Mouse (Mus musculus): ENCODE data around the gene Agxt2. TPM values are rescaled to one million over a fixed set of nuclear protein-coding genes. Genes with fewer than 3 reads are reported as not detected.

Agxt2 gene
- polyA plus RNA-seq, 1 experiment from 2014 or later: 0.40 TPM

- H3K27ac ChIP-seq: no peak overlapping the region
- H3K4me3 ChIP-seq: no peak overlapping the region
- no peaks in the 10 kb centered on the region for H3K4me1 ChIP-seq
- 90% methylated on average over 1 of the region's 1 CpGs for WGBS
- peaks cover 17% of the 10 kb centered on the region; the same call in 1 of the 2 replicates for H3K36me3 ChIP-seq
- H3K27me3 ChIP-seq (ENCODE audit: insufficient read depth, poor library complexity, severe bottlenecking): no peaks in the 10 kb centered on the region
- H3K9me3 ChIP-seq: no peaks in the 10 kb centered on the region
- no peak for DNase-seq (ENCODE audit: low spot score)
These were observed 83.9 kb downstream of the Agxt2 start for GRCm38 (mm10) chr15:10442275-10442674.

- no peaks in the 10 kb centered on the region for H3K9me3 ChIP-seq
- H3K27ac ChIP-seq: no peak overlapping the region
- no peak for DNase-seq (ENCODE audit: low spot score)
- no peaks in the 10 kb centered on the region for H3K27me3 ChIP-seq (ENCODE audit: insufficient read depth, poor library complexity, severe bottlenecking)
- peaks cover 41% of the 10 kb centered on the region for H3K36me3 ChIP-seq
- 89% methylated on average over 3 of the region's 3 CpGs for WGBS
- H3K4me3 ChIP-seq: no peak overlapping the region
- H3K4me1 ChIP-seq: no peaks in the 10 kb centered on the region
These were observed 88.8 kb downstream of the Agxt2 start for GRCm38 (mm10) chr15:10447102-10447501.

Other genes with a start within 250 kb of the Agxt2 start
- 0.68 and 1.9 TPM in 2 replicates for gene Prlr, start 181.3 kb upstream of the Agxt2 start, polyA plus RNA-seq (2016; fragmentation: Nextera tagmentation; extraction: Ambion mirVana)
- not detected in 2 replicates for gene Gm21973, start 33.2 kb upstream of the Agxt2 start, polyA plus RNA-seq (2016; fragmentation: Nextera tagmentation; extraction: Ambion mirVana)
- 9.0 and 9.8 TPM in 2 replicates for gene Dnajc21, start 112.0 kb downstream of the Agxt2 start, polyA plus RNA-seq (2016; fragmentation: Nextera tagmentation; extraction: Ambion mirVana)
- gene Brix1, start 127.4 kb downstream of the Agxt2 start, polyA plus RNA-seq (2016; fragmentation: Nextera tagmentation; extraction: Ambion mirVana): 86.2 and 127 TPM in 2 replicates
- gene Rad1, start 127.5 kb downstream of the Agxt2 start, polyA plus RNA-seq (2016; fragmentation: Nextera tagmentation; extraction: Ambion mirVana): 29.1 and 35.8 TPM in 2 replicates
- gene Ttc23l, start 200.1 kb downstream of the Agxt2 start, polyA plus RNA-seq (2016; fragmentation: Nextera tagmentation; extraction: Ambion mirVana): not detected in 2 replicates